Mouse (Mus musculus) cerebellum, adult (tissue): ENCODE results near the gene Evi5l.
A peak's percentile ranks its signal among the peaks of the same experiment; 100 is the strongest.
"Not testable (repeated sequence)": the region's sequence is repeated elsewhere in the genome, so short reads cannot be mapped to it uniquely, and the experiment has no call there.

Source experiments
- ATAC-seq: cut with Nextera tagmentation; 2 replicates; pipeline ENCODE4 v1.9.2; 2017; ENCODE audit warnings: mild to moderate bottlenecking, moderate library complexity, mixed read lengths; ENCODE audit not compliant: insufficient number of reproducible peaks, low FRiP score, low TSS enrichment

Gene Evi5l

GRCm38 (mm10) chr8:4237814-4238433 is 71.6 kb downstream of the Evi5l start:
- peak; percentile 0; the same call in 1 of the 2 replicates for ATAC-seq

GRCm38 (mm10) chr8:4238434-4239192 is 72.2 kb downstream of the Evi5l start, which contains the start of the genes Map2k7 and Gm49320:
Gene Map2k7 (plus strand): TSS chr8:4238740.
Gene Gm49320 (plus strand): TSS chr8:4238865.
- peak; percentile 92 for ATAC-seq

- ATAC-seq, result no peak
Measured at GRCm38 (mm10) chr8:4239193-4239890, 73.0 kb downstream of the Evi5l start.

DNA sequence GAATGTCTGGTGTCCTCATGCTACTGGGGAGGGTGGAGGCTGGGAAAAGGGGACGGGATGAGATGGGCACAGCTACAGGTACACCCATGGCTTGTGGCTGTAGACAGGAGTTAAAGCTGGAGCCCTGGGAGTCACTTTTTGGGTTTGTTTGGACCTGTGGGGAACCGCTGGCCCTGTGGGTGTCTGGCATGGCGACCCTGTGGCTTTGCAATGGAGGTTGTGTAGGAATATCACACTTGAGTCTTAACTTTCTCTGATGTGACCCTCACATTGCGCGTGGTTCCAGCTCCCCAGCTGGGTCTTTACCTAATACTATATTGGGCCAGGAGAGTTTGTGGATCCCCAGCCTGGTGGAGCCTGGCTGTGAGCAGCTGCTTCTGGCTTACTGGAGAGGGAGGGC is 78.7 kb downstream of the Evi5l start:
- ATAC-seq, result no peak

- ATAC-seq, result no peak
Measured at GRCm38 (mm10) chr8:4245737-4246136, 79.4 kb downstream of the Evi5l start.

- no peak for ATAC-seq
Measured at GRCm38 (mm10) chr8:4247241-4247640, 80.9 kb downstream of the Evi5l start.

DNA sequence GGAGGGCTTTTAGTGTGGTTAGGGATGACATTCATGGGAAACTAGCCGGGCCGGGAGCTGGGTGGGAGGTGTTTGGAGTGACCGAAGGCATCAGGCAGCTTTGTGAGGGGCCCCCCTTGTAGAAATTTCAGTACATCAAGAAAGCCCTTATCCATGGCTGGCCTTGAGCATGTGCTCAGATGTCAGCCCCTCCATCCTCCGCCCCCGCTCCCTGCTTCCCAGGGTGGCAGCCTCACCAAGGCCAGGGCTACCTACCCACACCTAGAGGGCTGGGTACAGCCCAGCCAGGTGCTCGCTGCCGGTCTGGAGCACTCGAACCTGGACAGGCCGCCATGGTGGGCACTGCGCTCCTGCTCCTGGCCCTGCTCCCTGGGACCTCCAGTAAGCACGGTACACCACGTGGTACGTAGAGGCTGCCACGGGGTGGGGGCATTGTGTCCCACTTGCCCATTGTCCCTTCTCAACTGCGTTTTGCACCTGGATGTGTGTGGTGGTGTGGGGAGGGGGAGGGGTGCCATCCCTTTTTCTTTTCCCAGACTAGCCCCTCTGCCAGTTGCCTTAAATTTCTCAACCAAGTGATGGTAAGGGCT is 81.7 kb downstream of the Evi5l start, which contains the start of gene Tgfbr3l:
Gene Tgfbr3l, plus strand, starts transcription at position 264 of the 590 bp plus-strand sequence.
- no peak for ATAC-seq

GRCm38 (mm10) chr8:4249213-4249612 is 82.8 kb downstream of the Evi5l start:
- no peak for ATAC-seq

GRCm38 (mm10) chr8:4250306-4250970 is 84.1 kb downstream of the Evi5l start:
- peak; percentile 49 for ATAC-seq

DNA sequence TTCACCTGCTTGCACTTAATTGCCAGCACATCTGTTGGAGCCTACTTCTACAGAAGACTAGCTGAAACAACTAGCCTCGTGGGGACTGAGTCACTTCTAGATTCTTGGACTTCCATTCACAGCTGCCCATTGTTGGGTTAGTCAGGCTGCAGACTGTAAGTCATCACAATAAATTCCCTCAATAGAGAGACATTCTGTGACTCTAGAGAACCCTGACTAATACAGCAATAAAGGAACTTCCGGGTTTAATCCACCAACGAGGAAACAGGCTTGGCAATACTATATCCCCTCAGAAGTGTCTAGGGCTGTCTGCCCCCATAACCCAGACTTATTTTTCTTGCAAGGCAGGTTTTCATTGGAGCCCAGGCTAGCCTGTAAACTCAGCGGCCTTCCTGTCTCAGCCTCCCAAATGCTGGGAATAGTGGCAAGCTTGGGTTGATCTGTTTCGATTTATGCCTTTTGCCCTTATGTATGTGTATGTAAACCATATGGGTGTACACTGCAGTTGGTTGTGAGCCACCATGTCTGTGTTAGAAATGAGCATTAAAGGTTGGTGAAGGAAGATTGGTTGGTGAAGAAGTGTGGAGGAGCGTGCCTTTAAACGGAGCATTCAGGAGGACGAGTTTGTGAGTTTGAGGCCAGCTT is 85.9 kb downstream of the Evi5l start:
- ATAC-seq, result no peak

DNA sequence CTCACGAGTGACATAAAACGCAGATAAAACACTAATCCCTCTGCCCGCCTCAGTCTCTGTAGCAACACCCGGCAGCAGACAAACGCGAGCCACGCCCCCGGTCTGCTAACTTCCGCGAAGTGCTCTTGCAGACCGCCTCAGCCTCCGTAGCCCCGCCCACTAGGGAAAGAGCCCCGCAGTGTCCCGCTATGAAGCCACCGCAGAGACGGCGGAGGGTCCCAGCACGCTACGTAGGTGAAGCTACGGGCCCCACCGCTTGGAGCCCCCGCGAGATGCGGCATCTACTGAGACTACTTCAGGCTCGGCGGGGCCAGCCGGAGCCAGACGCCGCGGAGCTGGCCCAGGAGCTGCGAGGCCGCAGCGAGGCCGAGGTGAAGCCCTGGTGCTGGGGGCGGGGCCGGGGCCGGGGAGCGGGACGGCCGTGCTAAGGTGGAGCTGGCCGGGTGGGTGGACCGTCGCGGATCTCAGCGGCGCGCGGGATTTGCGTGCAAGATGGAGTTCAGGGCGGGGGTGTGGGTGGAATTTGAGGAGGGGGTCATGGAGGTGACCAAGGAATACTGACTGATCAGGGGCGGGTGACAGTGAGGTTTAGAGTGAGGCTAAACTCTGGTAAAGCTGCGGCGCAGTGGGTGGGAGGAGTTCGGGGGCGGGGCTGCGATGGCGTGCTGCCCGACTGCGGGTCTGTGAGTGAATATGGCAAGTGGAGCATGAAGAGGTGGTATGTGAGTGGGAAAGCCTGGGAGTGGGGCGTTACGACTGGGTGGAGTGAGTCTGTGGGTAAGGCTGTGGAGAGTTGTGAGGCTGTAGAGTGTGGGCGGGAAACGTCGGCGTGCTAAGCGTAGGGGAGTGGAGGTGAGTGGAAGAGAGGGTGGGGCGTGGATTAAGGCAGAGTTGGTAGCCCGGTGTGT is 86.8 kb downstream of the Evi5l start, which contains the start of gene Snapc2:
Gene Snapc2, plus strand, starts transcription at position 147 of the 908 bp plus-strand sequence.
- ATAC-seq, result peak; percentile 65

DNA sequence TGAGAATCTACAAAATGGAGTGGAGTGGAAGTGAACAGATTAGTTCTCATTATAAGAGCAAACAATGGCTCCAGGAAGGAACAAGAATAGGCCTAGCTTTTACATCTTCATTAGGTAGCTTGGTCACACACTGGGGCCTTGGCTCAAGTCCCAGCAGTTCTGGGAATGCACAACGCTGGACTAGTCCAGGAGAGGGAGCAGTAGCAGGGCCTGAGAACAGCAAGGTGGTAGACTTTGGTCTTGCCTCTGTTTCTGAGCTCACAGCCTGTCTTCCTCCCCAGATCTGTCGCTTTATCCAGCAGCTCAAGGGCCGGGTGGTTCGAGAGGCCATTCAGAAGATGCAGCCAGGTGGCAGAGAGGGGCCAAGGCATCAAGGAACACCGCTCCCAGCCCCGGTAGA is 87.6 kb downstream of the Evi5l start:
- ATAC-seq, result no peak

DNA sequence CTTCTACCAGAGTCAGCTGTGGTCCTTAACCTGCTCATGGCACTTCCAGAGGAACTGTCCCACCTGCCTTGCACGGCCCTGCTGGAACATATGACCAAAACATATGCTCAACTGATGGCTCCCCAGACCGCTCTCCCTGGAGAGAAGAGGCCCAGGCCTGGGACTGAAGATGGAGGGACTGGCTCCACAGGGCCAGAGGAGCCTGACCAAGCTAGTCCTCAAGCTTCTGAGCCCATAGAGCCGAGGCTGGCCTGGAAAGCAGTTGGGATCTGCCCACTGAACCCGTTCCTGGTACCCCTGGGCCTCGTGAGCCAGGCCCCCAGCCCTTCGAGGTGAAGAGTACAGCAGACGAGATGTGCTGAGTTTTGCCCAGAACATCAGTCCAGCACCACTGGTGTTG is 89.1 kb downstream of the Evi5l start:
- ATAC-seq, result not testable (repeated sequence)

DNA sequence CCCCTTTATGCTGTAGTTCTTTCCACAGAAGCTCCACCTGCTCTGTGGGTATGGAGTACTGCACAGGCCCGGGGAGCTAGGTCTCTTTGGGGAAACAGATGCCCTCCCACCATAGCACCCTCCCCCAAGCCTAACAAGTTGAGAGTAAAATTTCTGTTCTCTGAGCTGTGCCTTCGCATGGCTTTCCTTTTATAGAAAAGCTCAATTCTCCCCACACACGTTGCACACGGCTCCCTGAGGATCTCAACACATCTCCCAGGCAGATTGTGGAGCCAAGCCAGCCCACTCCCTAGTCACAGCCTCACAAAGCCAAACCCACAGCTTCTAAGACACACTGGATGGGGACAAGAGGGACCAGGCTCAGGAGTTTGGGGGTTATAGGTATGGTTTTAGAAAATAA is 90.5 kb downstream of the Evi5l start:
- no peak for ATAC-seq

DNA sequence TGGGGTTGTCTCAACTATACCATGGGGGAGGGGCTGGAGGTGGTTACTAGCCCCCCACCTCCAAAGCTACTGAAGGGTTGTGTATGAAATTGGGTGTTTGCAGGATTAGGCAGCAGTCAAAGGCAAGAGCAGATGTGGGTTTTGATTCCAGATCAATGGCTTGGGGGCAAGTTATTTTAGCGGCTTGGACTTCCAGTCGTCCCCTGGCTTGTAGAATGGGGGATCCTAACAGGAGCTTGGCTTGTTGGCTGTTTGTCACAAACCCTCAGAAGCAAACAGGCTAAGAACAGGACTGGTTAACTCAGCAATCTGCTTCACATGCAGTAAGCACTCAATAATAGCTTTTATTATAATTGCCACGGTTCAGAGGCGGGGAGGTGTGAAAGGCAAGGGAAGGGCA is 91.0 kb downstream of the Evi5l start:
- ATAC-seq, result no peak

- no peak for ATAC-seq
Measured at GRCm38 (mm10) chr8:4258233-4258632, 91.9 kb downstream of the Evi5l start.

DNA sequence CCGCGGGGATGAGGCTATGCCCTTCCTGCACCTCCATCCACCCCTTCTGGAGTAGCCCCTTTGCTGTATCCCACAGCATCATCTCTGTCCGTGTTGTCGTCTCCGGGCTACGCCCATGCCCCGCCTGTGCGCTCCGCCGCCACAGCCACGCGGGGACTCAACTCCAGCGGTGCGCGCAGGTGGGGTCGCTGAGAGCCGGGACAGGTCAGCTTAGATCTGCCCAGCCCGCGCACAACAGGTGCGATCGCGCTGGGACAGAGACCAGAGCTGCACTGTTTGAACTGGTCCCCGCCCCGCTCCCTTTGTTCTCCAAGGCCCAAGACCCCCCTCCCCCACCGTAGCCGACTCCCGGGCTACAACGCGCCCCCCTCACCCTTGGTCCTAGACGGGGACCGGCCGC is 92.3 kb downstream of the Evi5l start:
- ATAC-seq, result no peak

- ATAC-seq, result peak; percentile 60
Measured at GRCm38 (mm10) chr8:4259125-4259804, 92.9 kb downstream of the Evi5l start, which contains the start of gene Ctxn1. Gene Ctxn1 (minus strand): TSS chr8:4259274.
